Mouse (Mus musculus) adrenal gland, adult 2 months (tissue): ENCODE measurements around the gene Sar1b. TPM values are rescaled to one million over a fixed set of nuclear protein-coding genes. Genes with fewer than 3 reads are reported as not detected.
A peak's percentile ranks its signal among the peaks of the same experiment; 100 is the strongest.
"Not testable (repeated sequence)": the region's sequence is repeated elsewhere in the genome, so short reads cannot be mapped to it uniquely, and the experiment has no call there.

Experiments used
- DNase-seq: peaks from one replicate; pipeline ENCODE4 v3.0.0; 2021
- long read RNA-seq: library from polyadenylated mRNA; stranded (forward); transcript quantifications from one replicate; pipeline ENCODE4 v2.0.0, GENCODE M21; 2021
- polyA plus RNA-seq: library from polyadenylated mRNA; depleted of rRNA; stranded (reverse); fragments of >200 nt; gene quantifications from 2 replicates; pipeline ENCODE4 v1.2.3, GENCODE M21; 2012; rRNA removed
- total RNA-seq, 2 experiments: library from RNA; stranded (reverse); gene quantifications; 2 replicates each; pipeline ENCODE4 v1.2.3; 2021

The Sar1b gene
- total RNA-seq (100 to 1,000 TPM in 1 of 2 experiments, 10 to 100 TPM in 1; 97.8 to 121 TPM), polyA plus RNA-seq (5.7 and 6.6 TPM in 2 replicates)
- long read RNA-seq, transcript Sar1b-201 (7 exons, 1,201 nt), result major isoform, 104 of 113 reads
- long read RNA-seq, partial matches to known transcripts, result 4 of 113 reads
- long read RNA-seq, other reads (novel, unspliced or antisense), result 5 of 113 reads

DNA sequence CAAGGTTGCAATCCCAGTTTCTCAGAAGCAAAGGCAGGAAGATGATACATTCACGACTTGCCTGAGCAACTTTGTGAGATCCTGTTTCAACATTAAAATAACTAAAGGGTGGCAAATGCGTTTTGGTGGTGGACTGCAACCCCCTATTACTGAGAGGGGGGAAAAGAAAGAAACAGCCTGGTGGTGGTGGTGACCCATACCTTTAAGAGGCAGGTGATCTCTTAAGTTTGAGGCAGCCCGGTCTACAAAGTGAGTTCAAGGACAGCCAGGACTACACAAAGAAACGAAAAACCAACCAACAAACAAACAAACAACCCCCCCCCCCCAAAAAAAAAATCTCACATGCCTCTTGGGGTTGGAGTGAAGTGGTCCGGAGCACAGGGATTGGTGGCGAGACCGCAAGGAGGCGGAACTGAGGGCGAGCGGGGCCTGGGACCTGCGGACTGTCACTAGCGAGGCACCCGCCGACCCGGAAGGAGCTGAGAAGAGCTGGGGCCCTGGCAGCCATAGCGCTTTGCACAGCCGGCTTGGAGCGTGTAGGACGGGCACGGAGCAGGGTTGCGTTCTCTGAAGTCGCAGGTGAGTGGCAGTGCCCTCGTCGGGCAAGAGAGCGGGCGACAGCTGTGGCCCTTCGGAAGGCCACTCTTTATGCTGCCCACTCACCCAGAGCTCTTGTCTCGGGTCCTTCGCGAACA lies at the start of gene Sar1b, which contains the start of gene Sec24a:
Sar1b (plus strand) TSS at position 475 of the 695 bp plus-strand sequence.
Sec24a (minus strand) TSS at position 422 of the 695 bp plus-strand sequence.
- peak; percentile 89 for DNase-seq

DNA sequence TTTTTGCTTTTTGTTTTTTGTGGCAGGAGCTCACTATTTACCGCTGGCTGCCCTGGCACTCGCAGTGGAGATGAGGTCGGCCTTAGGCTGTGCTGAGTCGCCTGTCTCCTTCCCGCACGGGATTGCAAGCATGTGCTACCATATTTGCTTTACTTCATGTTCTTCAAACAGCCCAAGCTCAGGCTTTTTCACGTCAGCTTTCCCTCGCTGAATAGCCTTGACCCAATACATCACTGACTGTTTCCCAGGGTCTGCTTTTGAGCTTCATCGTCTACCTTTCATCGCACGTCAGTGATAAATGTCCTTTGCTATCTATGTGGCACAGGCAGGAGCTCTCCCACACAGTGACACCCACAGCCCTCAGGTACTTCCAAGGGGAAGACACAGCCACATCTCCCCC lies 42.4 kb upstream of the Sar1b start:
- peak; percentile 9 for DNase-seq

DNA sequence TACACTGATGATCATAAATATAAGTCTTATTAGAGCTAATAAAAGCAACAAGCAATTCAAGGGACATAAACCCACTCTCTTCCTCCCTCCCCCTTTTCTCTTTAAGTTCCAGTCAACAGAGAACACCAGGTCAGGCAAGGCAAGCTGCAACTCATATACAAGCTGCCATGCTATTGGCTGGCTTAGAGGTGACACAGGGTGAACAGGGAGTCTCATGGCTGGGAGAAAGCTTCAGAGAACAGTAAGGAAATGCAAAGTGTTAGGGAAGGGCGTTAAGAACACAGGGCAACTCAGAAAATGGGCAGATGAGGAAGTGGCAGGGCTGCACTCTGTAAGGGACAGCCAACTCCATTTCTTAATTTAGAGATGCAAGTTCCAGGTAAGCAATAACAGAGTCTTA lies 30.6 kb upstream of the Sar1b start:
- DNase-seq, result no peak

DNA sequence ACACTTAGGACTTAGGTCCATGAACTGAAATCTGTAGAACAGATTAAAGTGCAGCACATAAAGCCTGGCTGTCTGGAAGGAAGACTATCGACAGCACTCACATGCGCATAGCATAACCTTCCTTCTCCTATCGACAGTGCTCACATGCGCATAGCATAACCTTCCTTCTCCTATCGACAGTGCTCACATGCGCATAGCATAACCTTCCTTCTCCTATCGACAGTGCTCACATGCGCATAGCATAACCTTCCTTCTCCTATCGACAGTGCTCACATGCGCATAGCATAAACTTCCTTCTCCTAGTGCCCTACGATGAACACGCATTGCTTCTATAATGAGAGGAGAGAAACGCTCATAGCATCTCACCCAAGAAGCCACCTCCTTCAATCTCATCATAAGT lies 29.3 kb upstream of the Sar1b start:
- DNase-seq, result not testable (repeated sequence)

DNA sequence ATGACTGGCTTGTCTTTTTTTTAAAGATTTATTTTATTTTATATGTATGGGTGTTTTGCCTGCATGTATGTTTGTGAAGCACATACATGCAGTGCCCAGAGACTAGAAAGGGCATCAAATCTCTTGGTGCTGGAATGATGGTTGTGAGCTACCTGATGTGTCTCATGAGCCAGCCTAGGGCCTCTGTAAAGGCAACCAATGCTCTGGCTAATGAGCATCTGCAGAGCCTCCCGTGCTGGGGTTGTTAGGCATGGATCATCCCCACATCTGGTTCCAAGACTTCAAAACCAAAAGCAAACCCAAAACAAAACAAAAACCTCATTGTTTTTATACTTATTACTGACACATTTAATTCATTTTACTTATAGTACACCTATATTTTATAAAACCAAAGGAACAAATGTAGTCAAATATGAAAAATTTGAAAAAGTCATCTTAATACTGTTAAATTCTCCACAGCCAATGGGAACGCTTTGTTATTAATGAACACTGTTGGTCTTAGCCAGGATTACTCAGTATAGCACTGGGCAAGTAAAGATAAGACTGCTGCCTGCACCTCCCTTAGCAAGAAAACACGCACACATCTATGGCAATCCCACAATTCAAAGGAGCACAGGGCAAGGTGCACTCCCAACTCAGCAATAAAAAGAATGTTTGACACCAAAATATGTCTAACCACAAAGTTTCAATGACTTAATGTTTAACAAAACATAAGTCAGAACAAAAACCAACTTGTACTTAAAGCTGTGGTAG lies 24.7 kb upstream of the Sar1b start:
- DNase-seq, result no peak

DNA sequence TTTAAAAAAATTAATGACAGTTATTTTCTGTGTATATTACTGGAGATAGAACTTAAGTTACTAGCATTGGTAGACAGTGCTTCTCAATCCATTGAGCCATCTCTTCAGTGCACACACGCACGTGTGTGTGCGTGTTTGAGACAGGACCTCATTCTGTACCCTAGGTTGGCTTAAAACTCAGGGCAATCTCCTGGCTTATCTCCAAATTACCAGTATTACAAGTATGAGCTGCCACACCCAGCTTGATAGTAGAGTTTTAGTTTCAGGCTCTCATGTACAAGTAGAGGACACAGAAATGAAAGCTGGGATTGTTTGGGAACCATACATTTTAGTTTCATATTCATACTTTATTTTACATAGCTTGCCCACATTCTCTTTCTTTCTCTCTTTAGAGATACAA lies 22.8 kb upstream of the Sar1b start:
- no peak for DNase-seq

DNA sequence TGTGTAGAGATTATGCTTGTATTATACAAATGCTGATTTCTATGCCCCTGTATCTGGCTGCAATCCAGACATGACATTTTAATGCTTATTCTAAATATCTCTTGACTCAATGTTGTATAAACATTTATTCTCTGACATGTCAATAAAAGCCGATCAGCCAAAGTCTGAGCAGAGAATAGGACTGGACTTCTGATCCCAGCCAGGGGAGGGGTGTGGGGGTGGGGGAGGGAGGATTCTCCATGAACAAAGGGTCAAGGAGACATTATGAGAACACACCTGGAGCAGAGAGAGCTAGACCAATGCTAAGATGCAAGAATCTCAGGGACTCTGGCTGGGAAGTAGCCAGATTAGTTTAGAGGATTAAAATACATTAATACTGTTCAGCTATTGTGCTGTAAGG lies 17.4 kb upstream of the Sar1b start:
- no peak for DNase-seq

DNA sequence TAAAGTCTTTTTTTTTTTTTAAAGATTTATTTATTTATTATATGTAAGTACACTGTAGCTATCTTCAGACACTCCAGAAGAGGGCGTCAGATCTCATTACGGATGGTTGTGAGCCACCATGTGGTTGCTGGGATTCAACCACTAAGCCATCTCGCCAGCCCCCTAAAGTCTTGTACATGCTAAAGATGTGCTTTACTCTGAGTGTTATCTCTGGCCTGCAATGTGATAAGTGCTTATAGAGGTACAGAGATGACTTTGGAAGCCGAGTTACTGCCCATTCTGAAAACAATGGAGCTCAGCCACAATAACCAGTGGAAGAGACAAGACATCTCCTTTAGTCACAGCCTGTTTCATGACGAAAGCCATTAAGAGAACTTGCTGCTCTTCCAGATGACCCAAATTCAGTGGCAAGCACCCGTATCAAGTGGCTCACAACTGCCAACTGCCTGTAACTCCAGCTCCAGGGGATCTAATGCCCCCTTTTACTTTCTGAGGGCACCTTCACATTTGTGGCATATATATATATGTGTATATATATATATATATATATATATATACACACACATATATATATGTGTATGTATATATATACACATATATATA lies 11.8 kb upstream of the Sar1b start:
- not testable (repeated sequence) for DNase-seq

DNA sequence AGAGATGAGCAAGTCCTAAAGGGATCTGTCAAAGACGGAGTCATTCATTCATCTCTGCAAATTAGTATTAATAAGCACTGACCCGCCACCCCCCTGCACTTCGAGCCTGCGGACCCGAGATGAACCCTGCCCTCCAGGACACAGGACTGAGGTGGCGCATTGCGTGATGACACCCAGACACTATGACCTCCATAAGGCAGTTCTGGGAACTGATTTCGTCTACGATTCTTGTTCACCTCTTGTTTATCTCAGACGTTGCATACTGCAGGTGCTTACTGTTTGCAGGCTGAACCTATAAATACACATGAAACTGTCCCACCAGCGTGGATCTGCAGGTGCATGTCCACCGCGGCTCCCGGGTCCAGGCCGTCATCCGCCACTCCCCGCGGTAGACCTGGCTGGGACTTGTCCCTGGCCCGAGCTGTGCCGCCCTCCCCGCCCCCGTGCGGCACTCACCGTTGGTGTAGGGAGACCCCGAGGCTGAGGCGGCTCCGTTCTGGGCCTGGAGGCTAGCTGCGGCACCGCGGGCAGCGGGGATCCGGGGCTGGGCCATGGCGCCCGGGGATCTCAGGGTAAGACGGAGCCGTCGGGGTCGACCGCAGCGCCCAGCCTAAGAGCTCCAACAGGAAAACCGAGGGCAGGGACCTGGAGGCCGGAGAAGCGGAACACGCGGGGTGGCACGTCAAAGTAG lies 7.7 kb upstream of the Sar1b start:
- no peak for DNase-seq

DNA sequence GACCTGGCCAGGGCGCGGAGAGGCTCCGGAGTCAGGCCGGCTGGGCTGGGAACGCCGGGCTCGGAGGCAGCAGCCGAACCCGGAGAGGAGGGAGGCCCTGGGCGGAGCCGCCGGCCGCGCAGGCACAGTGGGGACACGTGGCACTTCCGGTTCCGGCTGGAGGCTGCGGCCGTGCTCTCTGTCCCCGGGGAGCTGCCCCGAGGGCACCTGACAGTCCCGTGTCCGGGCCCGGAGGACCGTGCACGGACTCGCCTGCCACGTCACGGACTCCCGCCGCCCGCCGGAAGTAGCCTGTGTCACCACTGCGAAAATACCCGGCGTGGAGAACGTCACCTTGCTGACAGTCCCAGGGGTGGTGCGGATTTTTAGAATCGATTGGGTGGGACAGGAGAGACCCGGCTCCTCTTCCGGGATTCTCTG lies 7.1 kb upstream of the Sar1b start:
- peak; percentile 97 for DNase-seq

DNA sequence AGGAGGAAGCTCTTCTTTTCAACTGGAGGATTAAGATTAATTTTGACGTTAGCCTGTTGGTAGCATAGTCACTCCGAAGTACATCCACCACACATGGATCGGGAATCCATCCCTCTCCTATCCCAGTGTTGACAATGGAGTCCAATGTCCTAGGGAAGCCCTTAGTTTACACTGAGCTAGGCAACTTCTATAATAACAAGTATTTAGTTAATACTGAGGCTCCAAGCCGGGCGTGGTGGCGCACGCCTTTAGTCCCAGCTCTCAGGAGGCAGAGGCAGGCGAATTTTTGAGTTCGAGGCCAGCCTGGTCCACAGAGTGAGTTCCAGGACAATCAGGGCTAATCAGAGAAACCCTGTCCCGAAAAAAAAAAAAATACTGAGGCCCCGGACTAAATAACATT lies 6.5 kb upstream of the Sar1b start:
- DNase-seq, result no peak

DNA sequence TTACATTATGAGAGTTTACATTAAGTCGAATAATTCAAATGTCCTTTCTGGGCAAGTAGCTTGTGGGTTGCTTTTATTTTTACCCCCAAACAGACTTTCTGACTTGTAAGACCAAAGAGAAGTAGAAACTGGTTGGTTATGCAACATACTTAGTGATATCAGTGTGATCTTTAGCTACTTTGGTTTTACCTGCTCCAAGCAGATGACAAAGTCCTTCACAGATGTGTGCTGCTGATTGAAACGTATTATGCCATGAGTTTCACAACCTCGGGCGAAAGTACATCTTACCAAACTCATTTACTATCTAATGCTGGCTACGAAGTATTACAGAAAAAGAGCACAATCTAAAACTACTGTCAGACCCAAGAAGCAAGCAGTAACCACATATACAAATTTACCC lies 5.9 kb upstream of the Sar1b start:
- DNase-seq, result no peak

DNA sequence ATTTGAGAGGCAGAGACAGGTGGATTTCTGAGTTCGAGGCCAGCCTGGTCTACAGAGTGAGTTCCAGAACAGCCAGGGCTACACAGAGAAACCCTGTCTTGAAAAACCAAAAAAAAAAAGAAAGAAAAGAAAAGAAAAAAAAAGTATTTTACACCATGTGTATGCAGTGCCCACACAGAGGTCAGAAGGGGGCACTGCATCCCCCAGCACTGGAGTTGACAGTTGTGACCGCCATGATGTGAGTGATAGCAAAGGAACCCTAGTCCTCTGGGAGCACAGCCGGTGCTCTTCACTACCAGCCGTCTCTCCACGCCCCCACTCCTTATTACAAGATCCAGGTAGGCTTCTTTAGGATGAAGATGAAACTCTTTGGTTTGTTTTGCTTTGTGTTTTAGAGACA lies 5.3 kb upstream of the Sar1b start:
- not testable (repeated sequence) for DNase-seq

DNA sequence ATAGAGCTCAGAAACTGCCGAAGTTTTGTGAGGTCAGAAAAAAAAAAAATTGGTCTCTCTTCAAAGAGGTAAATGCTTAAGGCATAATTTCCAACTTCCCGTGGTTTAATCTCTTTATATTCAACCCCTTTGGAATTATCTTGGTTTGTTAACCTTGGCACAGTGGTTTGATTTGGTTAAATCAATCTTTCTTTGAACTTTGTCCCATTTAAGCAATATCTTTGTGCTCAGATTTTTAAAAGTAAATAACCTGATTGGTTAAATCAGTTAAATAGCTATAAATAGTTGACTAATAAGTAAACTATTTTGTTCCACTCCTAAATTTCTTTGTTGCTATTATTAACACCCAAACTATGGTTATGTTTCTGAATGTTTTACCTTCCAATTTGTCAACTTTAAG lies 4.2 kb upstream of the Sar1b start:
- no peak for DNase-seq

DNA sequence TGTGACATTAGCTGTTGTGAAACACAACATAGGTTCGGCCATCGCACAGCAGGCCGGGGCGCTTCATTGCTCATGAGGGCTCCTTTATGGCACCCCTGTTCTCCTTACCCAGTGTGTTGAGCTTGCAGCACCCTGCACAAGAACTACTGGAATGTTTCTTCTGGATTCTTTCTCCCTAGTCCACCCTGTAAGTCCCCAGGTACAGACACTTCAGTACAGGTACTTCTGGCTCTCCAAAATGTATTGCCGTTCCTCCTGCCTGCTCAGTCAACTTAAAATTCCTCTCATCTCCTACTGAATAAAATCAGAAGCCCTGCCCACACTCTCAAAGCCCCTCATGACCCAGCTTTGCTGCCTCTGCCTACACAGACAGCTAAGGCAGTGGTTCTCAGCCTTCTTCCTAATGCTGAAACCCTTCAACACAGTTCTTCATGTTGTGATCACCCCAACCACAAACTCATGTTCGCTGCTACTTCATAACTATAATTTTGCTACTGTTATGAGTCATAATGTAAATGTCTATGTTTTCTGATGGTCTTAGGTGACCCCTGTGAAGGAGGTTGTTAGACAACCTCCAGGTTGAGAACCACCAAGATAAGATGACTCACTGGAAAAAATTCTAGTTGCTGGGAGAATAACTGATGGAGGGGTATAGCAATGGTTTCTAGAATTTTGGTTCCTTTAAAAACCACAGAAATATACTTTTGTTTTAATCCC lies 3.4 kb upstream of the Sar1b start:
- DNase-seq, result no peak

DNA sequence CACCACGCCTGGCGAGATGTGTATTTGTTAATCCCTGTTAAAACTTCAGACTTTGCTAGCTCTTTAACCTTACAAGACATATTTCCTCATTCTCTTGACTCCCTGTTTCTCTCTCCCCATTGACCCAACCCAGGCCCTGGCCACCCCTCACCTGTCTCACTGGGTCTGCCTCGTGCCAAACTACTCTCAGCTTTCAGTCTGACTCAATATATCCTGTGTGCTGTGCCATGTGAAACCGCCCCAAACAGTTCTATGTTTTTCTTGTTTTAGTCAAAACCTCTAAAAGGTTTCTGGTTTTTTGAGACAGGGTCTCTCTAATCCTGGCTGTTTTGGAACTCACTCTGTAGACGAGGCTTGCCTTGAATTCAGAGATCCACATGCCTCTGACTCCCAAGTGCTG lies 2.2 kb upstream of the Sar1b start:
- DNase-seq, result no peak

DNA sequence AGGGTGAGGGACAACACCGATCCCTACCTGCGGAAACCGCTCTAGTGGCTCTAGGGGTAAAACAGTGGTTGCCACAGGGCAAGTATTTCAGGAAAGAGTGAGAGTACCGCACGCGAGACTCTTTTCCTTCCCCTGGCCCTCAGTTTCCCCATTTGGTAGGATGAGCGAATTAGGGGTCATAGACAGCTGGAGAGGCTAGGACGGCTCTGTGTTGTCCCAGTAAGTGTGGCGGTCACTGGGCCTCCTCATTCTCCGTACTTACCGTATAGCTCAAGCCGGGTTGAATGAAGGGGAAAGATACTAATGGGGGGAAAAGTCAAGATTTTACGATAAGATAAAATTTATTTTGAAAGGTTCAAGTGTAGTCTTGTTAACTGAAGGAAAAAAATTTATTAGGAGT lies 468 bp downstream of the Sar1b start:
- no peak for DNase-seq

DNA sequence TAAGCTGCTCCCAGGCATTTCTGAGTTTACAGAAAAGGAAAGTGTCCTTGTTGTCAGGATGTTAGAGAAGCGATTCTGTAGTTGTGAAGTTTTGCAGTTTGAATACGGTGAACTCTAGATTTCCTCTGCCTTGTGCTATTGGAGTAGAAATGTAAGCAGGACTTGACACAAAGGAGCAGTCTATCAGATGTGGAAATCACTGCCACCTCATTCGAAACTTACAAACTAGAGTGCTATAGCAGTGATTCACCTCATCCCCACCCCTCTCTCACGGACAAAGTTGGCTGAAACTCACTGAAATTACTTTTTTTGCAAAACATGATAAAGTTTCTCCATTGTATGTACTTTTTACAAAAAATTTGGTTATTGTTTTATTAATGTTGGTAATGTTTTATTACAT lies 1.3 kb downstream of the Sar1b start:
- peak; percentile 38 for DNase-seq

DNA sequence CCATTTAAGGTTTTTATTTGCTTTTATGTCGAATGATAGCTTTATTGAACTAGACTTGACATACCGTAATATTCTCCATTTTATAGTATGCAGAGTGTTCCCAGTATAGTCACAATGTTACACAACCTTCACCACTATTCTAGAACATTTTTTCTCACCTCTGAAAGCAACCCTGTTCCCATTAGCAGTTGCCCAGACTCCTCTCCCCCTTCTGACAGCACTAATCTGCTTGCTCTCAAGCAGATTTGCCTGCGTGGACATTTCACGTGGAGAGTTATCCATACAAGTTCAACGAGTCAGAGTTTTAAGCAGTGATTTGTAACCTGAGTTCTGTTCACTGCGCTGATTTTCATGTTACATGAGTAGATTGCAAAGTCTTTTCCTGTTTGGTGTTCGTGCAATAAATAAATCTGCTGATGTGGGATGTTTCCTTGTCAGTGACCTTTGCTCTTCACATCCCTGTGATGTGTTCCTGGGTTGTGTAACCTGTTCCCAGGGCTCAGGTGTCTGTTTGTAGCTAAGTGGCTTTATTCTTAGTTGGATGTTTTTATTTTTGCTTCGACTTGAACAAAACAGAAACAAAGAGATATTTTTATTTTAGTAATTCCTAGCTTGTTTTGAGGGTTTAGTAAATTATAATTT lies 4.2 kb downstream of the Sar1b start:
- DNase-seq, result no peak

DNA sequence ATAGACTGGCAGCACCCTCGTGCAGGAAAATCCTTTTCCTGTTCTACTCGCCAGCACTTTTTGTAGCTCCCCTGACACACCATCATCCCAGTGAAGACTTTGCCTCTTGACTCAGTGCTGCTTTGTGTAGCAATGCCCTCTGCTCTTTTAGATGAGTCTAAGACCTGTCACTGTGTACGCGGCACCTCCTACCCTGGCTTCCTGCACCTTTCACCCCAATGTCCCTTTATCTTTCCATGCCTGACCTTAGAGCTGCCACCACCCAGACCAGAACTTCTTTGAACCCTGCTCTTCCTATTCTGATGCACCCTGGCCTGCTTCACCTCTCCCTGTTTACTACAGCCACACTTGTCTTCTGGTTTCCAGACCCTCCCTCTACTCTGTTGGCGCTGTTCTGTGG lies 4.8 kb downstream of the Sar1b start:
- DNase-seq, result peak; percentile 27

DNA sequence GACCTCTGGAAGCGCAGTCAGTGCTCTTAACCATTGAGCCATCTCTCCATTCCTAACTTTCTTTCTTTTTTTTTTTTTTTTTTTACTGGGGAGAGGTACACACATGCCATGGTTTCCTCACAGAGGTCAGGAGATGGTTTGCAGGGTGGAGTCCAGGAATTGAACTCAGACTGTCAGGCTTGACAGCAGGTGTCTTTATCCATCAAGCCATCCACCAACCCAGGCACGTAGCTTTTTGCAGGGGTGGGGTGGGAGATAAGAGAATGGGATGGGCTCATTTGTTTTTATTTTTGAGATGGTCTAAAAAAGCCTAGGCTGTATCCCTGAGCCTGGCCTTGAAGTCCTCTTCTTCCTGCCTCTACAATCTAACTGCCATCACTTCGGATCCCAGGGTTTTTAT lies 12.0 kb downstream of the Sar1b start:
- DNase-seq, result no peak
